Mouse (Mus musculus) cerebellum, adult 9-11 months (tissue): ENCODE data around the gene Agrn.

Source experiments
- DNase-seq: peaks from one replicate; pipeline ENCODE4 v3.0.0; 2022

Gene Agrn

GRCm38 (mm10) chr4:156197131-156197828 lies at the start of gene Agrn:
Gene Agrn (minus strand): TSS chr4:156197488.
- peak; percentile 76 for DNase-seq

GRCm38 (mm10) chr4:156236651-156237447 lies 39.6 kb upstream of the Agrn start:
- DNase-seq, result peak; percentile 65

GRCm38 (mm10) chr4:156235808-156236533 lies 38.7 kb upstream of the Agrn start, which contains the start of gene Noc2l:
Gene Noc2l (plus strand): TSS chr4:156236010.
- peak; percentile 90 for DNase-seq

DNA sequence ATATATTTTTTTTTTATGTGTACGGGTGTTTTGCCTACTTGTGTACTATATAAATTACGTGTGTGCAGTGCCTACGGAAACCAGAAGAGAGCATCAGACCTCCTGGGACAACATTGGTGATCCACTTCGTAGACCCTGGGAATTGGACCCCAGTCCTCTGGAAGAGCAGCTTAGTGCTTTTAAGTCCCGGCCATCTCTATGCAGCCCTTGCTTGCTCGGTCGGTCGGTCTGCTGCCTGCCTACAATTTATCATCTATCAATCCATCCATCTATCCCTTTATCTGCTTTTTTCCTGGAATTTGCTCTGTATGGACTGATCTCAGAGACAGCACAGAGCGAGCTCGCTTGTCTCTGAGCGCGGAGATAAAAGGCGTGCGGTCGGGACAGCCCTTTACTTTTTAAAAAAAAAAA lies 38.1 kb upstream of the Agrn start:
- peak; percentile 38 for DNase-seq

- DNase-seq, result peak; percentile 81
These were observed 37.5 kb upstream of the Agrn start, which contains the start of gene Plekhn1 for GRCm38 (mm10) chr4:156234701-156235213. Gene Plekhn1 (minus strand): TSS chr4:156234857.

DNA sequence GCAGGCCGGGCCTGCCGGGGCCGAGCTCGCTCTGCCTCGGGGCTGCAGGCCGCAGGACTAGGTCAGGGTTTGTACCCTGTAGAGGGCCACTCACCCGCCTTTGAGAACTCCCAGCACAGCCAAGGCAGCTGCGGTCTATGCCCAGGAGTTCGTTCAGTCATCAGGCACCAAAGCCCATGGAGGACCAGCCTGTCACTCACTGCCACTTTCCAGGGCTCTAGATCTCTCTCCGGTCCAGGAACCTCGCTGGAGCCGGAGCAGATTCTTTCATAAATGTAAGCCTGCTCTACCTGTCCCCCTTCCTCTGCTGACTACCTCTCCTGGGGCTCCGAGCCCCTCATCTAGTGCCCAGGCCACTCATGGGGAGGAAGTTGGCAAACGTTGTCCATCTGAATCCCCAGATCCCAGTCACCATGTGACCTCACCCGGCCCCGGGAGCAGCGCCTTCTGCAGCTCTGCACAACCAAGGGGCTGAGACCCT lies 36.8 kb upstream of the Agrn start:
- peak; percentile 59 for DNase-seq

GRCm38 (mm10) chr4:156228393-156229024 lies 31.2 kb upstream of the Agrn start:
- DNase-seq, result no peak

DNA sequence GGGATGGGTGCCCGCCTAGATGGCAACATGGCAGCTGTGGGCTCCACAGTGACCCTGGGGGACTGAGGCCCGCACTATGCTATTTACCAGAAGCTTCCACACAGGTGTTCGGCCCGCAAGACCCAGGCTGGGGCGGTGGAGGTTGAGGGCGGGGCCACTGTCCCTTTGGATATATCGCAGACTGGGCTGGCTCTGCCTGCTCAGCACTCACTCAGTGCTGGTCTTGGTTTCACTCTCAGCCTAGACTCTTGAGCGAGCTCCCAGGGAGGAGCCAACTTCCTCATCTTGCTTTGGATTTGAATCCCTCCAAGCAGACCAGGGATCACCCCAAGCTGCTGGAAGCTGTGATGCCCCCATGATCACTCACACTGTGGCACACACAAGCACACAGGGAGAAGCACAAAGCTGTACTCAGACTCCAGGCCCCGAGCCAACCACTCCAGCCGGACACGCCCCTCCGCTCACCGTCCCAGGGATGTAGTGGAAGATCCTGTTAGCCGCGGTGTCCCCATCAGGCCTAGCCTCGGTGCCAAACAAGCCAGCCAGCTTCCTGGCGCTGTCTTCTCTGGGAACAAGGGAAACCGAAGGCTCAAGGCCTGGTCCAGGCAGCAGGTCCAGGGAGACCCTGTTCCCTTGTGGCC lies 30.6 kb upstream of the Agrn start:
- DNase-seq, result no peak

- DNase-seq, result no peak
These were observed 27.0 kb upstream of the Agrn start for GRCm38 (mm10) chr4:156224276-156224675.

- no peak for DNase-seq
These were observed 22.6 kb upstream of the Agrn start for GRCm38 (mm10) chr4:156219936-156220335.

GRCm38 (mm10) chr4:156217838-156218237 lies 20.6 kb upstream of the Agrn start:
- no peak for DNase-seq

DNA sequence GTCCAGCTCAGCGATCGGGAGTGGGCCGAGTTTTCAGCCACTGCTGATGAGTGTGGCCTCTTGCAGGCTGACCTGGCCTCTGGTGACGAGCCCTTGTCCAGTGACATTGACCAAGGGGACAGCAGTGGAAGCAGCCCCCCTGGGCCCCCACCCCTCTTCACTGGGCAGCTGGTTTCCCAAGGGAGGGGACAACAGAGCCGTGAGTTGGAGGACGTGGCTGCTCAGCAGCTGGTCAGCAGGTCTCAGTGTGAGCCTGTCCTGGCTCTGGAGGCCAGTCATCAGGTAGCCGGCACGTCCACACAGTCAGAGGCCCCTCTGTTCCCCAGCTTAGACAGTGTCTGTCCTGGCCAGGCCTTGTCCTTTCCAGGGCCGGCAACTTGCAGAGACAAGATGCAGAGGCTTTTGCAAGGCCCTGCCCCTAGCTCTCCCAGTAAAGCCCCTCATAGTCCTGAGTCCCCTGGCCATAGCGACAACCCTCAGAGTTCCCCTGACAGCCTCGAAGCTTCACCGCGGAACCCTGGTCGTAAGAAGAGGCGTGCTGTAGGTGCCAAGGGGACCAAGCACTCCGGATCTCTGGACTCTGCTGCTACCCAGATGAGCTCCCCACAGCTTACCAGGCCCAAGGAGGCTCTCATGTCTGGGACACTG lies 19.9 kb upstream of the Agrn start:
- no peak for DNase-seq

DNA sequence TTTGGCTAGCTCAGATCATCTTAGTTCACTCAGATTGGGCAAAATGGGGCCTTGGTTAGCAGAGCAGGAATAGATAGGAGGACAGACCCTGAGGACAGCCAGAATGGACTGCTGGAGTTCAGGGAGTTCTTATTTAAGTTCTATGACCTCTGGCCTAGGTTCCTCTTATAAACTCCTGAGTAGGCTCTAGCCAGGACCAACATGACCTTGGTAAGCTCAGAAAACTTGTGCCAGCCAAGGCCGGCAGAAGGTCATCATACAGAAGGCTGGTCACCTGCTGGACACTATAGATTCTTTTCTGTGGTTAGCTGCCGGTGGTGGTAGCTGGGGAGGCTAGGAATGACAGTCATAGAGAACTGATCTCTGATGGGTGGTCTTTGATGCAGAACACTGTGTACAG lies 18.9 kb upstream of the Agrn start:
- DNase-seq, result no peak

GRCm38 (mm10) chr4:156215649-156216048 lies 18.4 kb upstream of the Agrn start, which contains the start of gene Perm1:
Gene Perm1 (plus strand): TSS chr4:156215868.
- no peak for DNase-seq

- DNase-seq, result no peak
These were observed 15.8 kb upstream of the Agrn start for GRCm38 (mm10) chr4:156213134-156213533.

DNA sequence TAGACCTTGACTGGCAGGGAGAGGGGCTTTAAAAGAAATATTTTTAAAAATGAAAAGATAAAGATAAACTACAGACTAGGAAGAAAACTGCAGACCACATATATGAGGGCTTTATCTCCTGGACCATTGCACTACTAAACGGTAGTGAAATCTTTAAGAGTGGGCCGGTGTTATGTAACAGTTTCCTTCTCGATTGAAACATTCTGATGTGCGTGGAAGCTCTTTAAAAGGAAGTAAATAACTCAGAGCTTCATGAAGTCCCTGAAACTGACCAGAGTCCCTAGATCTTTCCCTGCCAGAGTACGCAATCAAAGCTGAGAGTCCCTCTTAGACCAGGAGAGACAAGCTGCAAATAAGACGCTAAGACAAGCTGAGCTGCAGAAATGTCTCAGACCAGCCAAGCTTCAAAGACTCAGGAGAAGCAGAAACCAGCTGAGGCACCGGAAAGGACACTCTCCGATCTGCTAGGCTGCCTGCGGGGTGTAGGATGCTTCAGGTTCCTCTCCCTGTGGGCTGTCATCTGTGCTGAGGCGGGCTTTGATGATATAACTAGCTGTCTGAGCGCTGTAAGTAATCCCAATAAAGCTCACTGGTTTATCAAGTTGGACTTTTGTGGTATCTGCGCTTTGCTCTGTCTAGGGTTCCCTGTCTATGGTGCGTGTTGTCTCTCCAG lies 12.8 kb upstream of the Agrn start:
- no peak for DNase-seq

GRCm38 (mm10) chr4:156208872-156209271 lies 11.6 kb upstream of the Agrn start:
- no peak for DNase-seq

- DNase-seq, result peak; percentile 52
These were observed 6.3 kb upstream of the Agrn start for GRCm38 (mm10) chr4:156203413-156204131.

DNA sequence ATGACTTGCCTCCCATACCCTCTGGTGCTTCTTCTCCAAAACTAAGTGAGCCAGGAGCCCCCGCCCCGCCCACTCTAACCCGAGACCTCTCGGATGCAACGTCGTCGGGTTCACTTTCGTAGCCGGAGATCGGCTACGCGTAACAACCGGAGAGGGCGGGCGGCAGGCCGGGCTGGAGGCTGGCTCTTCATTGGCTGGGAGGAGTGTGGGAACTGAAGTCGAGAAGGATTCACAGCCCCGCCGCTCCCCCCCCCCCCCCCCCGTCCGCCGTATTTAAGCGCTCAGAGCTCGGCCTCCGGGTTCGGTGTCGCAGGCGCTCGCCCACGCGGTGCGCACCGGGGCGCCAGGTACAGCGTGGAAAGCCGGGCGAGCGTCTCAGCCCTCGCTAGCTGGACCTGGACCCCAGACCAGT lies 5.7 kb upstream of the Agrn start, which contains the start of gene AW011738:
Gene AW011738 (plus strand): TSS at position 304 of the 412 bp plus-strand sequence.
- DNase-seq, result peak; percentile 84

DNA sequence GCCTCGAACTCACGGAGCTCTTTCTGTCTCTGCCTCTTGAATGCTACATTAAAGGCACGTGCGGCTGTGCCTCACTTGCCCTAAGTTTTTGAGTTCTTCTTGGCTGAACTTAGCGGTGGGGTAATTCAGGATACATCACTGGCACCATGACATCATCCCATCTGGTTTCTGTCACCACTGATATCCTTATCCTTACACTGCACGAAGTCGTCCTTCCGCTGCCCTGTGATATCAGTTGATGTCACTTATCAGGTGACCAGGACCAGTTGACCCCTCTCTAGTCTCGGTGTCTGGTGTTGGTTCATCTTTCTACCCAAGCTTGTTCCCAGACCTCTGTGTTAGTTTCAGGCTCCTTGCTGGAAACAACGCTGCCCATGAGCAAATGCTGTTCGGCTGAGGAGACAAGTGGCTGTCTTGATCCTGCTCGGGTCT lies 5.2 kb upstream of the Agrn start:
- DNase-seq, result peak; percentile 40
